Mouse (Mus musculus) thymus, adult 2 months (tissue): ENCODE measurements around the gene B4galt1.

Source experiments
- CTCF ChIP-seq: fragments of 200-500 bp; IDR thresholded peaks from 2 replicates; pipeline ENCODE4 v1.5.1; 2012; ENCODE audit warnings: mild to moderate bottlenecking, control low read depth, low read length, moderate library complexity, borderline replicate concordance; ENCODE audit not compliant: control insufficient read depth, poor library complexity, insufficient read depth; ENCODE audit errors: extremely low read depth
- POLR2A ChIP-seq: fragments of 200-500 bp; IDR thresholded peaks from 2 replicates; pipeline ENCODE4 v1.6.1; 2012; ENCODE audit warnings: mild to moderate bottlenecking, low read length, control low read depth, moderate library complexity; ENCODE audit not compliant: control insufficient read depth, poor library complexity, insufficient read depth; ENCODE audit errors: extremely low read depth

- TF ChIP-seq CTCF (no peak), POLR2A (no peak)
These were observed 35.4 kb downstream of the B4galt1 start for GRCm38 (mm10) chr4:40818421-40818820.
